Mouse (Mus musculus) lung, adult 2 months (tissue): ENCODE measurements around the gene Tmem19. TPM values are rescaled to one million over a fixed set of nuclear protein-coding genes. Genes with fewer than 3 reads are reported as not detected.

Experiments
- DNase-seq: peaks from one replicate; pipeline ENCODE4 v3.0.0; 2022
- H3K4me1 ChIP-seq: fragments of 200-500 bp; 2 replicates; pipeline ENCODE4 v1.6.1; 2011; ENCODE audit warnings: low read length; ENCODE audit not compliant: control insufficient read depth, insufficient read depth
- H3K4me3 ChIP-seq: fragments of 200-500 bp; replicated peaks from 2 replicates; pipeline ENCODE3; 2011; ENCODE audit warnings: low read depth, mild to moderate bottlenecking, control low read depth, low read length; ENCODE audit errors: extremely low read depth
- CTCF ChIP-seq: fragments of 200-500 bp; IDR thresholded peaks from 2 replicates; pipeline ENCODE4 v1.5.1; 2011; ENCODE audit warnings: mild to moderate bottlenecking, low read length, control low read depth; ENCODE audit not compliant: insufficient read depth
- POLR2A ChIP-seq: fragments of 200-500 bp; IDR thresholded peaks from 2 replicates; pipeline ENCODE4 v1.6.1; 2011; ENCODE audit warnings: low read depth, mild to moderate bottlenecking, control low read depth, low read length, borderline replicate concordance; ENCODE audit errors: extremely low read depth
- WGBS: fragments of 180-500 bp; shearing (Covaris S2); methylation state at CpG from one replicate; pipeline ENCODE4 v1.1.7; 2018; 5-methylcytosine and 5-hydroxymethylcytosine counted together
- polyA plus RNA-seq: library from polyadenylated mRNA; depleted of rRNA; stranded (reverse); fragments of >200 nt; gene quantifications from 2 replicates; pipeline ENCODE4 v1.2.3, GENCODE M21; 2012

Tmem19 gene
- polyA plus RNA-seq, 1 experiment = 18.3 TPM

GRCm38 (mm10) chr10:115313641-115314286 is 48.5 kb downstream of the Tmem19 start:
- WGBS = 58% methylated on average over 14 of the region's 14 CpGs
- no peak for DNase-seq
- H3K4me1 ChIP-seq = peaks cover 33% of the 10 kb centered on the region
- TF ChIP-seq CTCF (no peak), POLR2A (no peak)
- peak overlapping the region; percentile 58 for H3K4me3 ChIP-seq

- Histone ChIP-seq H3K4me1 (peaks cover 33% of the 10 kb centered on the region), H3K4me3 (no peak overlapping the region)
- TF ChIP-seq POLR2A = no peak
- TF ChIP-seq CTCF = no peak
- WGBS = 42% methylated on average over 3 of the region's 3 CpGs
- peak; percentile 33 for DNase-seq
Measured at GRCm38 (mm10) chr10:115312732-115313131, 49.6 kb downstream of the Tmem19 start.

GRCm38 (mm10) chr10:115312194-115312593 is 50.1 kb downstream of the Tmem19 start:
- no peak overlapping the region for H3K4me3 ChIP-seq
- WGBS = 60% methylated on average over 5 of the region's 5 CpGs
- no peak for DNase-seq
- peaks cover 33% of the 10 kb centered on the region for H3K4me1 ChIP-seq
- no peak for TF ChIP-seq CTCF
- no peak for TF ChIP-seq POLR2A

- whole genome bisulfite sequencing = 76% methylated on average over 14 of the region's 14 CpGs
- Histone ChIP-seq H3K4me1 (peaks cover 32% of the 10 kb centered on the region), H3K4me3 (no peak overlapping the region)
- DNase-seq = peak; percentile 28
- TF ChIP-seq CTCF = no peak
- no peak for TF ChIP-seq POLR2A
Measured at GRCm38 (mm10) chr10:115311263-115311965, 50.9 kb downstream of the Tmem19 start.

- 88% methylated on average over 4 of the region's 4 CpGs for WGBS
- H3K4me3 ChIP-seq = no peak overlapping the region
- no peak for DNase-seq
- peaks cover 30% of the 10 kb centered on the region for H3K4me1 ChIP-seq
- TF ChIP-seq CTCF = no peak
- no peak for TF ChIP-seq POLR2A
Measured at GRCm38 (mm10) chr10:115309191-115309590, 53.1 kb downstream of the Tmem19 start.

GRCm38 (mm10) chr10:115307331-115307875 is 54.9 kb downstream of the Tmem19 start:
- H3K4me3 ChIP-seq = no peak overlapping the region
- peaks cover 15% of the 10 kb centered on the region for H3K4me1 ChIP-seq
- no peak for DNase-seq
- WGBS = 61% methylated on average over 7 of the region's 7 CpGs
- TF ChIP-seq CTCF (no peak), POLR2A (no peak)

GRCm38 (mm10) chr10:115298683-115299082 is 63.6 kb downstream of the Tmem19 start:
- Histone ChIP-seq H3K4me3 (no peak overlapping the region), H3K4me1 (no peaks in the 10 kb centered on the region)
- 85% methylated on average over 4 of the region's 4 CpGs for WGBS
- DNase-seq = no peak
- TF ChIP-seq POLR2A = no peak
- TF ChIP-seq CTCF = no peak

- 91% methylated on average over 5 of the region's 5 CpGs for WGBS
- TF ChIP-seq POLR2A = no peak
- no peak for TF ChIP-seq CTCF
- no peaks in the 10 kb centered on the region for H3K4me1 ChIP-seq
- H3K4me3 ChIP-seq = no peak overlapping the region
- no peak for DNase-seq
Measured at GRCm38 (mm10) chr10:115297582-115297981, 64.7 kb downstream of the Tmem19 start.

- Histone ChIP-seq H3K4me3 (no peak overlapping the region), H3K4me1 (no peaks in the 10 kb centered on the region)
- TF ChIP-seq POLR2A = no peak
- TF ChIP-seq CTCF = 0 out of 2 replicates have a peak, but pooled peaks have one; percentile 3
- no peak for DNase-seq
- WGBS = 64% methylated on average over 9 of the region's 9 CpGs
Measured at GRCm38 (mm10) chr10:115296401-115296935, 65.8 kb downstream of the Tmem19 start.
